Mouse (Mus musculus): ENCODE data around the gene Ube2ql1.

The Ube2ql1 gene

DNA sequence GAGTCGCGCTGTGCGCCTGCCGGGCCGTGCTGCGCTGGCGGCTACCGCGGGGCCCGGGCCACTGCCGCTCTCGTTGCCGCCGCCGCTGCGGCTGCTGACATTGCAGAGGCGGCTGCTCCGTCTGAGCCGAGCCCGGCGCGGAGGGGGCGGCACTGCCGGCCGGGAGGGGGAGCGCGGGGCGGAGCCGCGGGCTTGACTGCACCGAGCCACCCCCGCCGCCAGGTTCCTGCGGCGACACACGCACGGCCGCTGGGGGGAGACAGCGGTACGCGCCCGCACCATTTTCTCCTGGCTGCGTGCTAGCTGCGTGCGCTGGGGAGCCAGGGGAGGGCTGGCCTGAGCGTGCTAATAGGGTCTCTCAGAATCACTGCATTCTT lies at the start of gene Ube2ql1:
TSS of gene Ube2ql1 (minus strand) at position 131 of the 377 bp plus-strand sequence.
- peak; percentile 97 to 98 for DNase-seq

DNA sequence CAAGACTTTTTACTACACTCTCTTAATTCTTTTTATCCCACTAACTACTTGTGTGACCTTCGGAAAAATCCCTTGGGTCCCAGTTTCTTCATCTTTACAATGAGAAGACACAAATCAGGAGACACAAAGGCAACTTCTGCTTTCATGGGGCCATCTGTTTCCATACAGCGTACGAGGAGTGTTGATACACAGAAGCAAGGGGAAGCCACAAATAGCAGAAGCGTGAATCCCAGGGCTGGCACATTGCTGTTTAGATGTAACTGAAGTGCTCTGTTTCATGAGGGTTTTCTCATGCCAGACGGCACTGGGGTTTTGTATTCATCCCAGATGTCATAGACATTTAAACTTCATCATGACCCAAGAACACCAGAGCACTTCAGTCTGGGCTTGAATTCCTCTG lies 49.0 kb upstream of the Ube2ql1 start:
- no peak for DNase-seq

DNA sequence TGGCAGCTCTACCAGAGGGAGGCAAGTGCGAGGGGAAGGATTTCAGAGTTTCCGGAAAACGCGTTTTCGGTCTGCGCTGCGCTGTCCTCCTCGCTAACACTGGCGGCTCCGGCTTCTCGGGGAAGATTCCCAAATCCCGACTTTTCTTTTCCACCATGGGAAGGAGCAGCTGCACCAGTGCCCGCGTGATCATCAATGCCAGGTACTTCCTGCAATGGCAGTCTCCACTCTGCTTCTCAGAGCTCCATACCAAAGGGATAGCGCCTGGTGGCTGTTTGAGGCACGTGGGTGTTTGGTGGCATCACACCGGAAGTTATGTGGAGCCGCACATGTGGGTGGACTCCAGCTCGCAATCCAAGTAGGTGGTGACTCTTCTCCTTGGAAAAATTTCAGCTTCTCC lies 38.5 kb upstream of the Ube2ql1 start:
- no peak for DNase-seq

DNA sequence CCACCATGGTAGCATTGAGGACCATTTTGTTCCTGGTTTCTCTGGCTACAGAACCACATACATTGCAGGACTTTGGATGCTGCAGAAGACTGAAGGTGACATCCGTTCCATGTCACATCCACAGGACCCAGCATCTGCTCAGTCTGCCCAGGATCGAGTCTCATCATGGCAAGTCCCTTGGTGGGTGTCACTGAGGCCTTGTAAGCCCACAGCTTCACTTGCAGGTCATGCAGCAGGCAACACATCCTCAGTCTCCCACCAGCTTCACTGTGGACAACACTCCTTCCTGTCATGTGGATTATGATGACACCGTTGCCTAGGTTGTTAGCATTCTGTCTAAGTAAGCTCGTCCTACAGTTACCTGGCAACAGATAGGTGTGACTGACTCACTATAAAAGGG lies 32.7 kb upstream of the Ube2ql1 start:
- DNase-seq, result no peak

DNA sequence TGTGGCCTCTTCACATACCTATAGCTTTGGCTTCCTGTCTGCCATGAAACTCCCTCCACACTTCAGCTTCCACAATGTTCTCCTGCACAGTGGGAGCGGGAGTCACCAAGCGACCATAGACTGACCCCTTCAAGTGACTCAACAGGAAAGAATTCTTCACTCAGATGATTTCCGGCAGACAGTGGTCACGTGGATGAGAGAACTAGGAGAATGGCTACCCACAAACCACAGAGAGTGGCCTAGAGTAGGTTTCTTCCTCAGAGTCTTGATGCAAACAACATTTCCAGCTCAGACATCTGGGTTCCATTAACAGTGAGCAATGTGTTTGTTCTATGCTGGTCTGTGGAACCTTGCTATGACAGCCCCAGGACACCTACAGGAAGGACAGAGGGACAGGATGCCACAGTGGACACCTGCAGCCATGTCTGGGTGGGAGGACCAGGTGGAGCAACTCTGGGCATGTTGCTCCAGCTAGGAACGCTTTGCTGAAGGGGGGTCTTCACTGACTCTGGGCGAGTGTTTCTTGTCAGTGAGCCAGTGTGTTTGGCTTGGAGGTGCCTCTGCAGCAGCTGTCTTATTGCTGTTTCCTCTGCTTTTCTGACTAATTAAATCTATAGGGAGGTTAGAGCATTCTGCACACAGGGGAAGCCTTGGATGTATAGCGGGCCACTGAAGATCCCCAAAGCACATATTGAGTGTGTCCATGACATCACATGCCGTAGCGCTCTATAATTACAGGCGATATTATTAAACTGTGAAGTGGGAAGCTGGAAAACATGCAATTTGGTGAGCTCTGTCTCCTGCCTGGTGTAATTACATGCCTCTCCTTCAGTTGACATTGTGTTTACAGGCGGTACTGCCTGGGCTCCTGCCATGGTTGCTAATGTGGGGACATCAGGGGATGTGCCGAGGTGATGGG lies 31.1 kb upstream of the Ube2ql1 start:
- DNase-seq, result no peak

DNA sequence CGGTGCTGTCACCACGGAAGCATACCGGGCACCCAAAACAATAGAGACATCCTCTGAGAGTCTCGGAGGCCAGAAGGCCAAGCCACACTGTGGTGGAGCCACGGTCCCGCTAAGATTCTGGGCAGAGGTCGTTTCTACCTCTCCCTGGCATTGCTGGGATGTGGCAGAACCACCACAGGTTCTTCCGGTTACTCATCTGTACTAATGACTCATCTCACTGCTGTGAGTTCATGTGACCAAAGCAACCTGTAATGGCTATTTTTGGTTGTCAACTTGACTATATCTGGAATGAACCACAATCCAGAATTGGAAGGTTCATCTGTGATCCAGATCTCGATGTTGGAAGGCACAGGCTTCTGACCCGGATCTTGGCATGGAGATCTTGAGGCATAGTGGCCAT lies 28.5 kb upstream of the Ube2ql1 start:
- no peak for DNase-seq

DNA sequence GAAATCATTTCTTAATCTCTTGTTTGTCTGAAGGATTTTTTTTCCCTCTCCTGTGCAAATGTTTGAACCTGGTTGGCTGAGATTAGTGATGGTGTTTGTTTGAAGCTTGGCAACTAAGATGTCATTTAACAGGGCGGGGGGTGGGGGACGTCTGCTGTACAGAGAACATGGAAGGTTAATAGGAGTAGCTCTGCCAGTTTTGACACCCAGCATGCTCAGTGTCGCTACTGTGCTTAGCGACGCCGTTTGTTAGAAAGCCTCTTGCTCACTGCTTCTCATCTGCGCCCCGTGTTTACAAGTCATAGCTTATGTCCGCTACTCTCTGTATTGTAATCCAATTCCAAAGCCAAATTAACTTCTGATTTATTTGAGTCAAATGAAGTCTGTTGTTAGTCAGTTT lies 25.0 kb upstream of the Ube2ql1 start:
- DNase-seq, result no peak

DNA sequence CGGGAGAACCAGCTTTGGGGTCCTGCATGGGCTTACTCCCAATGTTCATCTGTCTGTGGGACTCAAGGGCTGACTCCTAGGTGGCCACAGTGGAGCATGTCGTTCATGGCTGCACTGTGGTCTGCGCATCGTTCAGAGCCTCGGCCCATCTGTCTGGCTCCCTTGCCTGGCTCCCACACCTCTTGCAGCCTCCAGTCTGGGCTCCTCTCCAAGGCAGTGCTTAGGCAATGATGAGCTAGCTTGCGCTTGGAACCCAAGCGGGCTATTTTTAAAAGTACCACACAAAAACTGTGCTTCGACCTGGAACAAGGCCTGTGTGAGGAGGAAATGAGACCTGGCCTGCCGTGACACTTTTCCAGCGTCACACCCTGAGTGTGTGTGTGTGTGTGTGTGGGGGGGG lies 21.7 kb upstream of the Ube2ql1 start:
- peak; percentile 94 to 95 for DNase-seq

DNA sequence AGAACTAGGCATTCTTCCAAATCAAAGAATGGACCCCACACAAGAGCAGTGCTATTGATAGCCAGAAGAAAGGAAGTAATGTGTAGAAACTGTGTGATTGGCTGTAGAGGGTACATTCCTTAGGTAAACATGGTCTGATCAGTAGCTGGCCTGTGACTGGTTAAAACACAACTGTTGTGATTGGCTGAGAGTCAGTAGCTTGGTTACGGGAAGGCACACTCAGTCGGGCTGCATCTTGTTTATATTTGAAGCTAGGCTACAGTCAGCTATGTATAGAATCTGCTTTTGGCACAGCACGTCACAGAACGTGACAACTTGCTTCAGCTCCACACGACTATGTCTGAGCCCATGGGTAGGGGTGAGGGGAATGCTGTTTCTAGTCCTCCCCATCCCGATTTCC lies 19.3 kb upstream of the Ube2ql1 start:
- DNase-seq, result no peak

DNA sequence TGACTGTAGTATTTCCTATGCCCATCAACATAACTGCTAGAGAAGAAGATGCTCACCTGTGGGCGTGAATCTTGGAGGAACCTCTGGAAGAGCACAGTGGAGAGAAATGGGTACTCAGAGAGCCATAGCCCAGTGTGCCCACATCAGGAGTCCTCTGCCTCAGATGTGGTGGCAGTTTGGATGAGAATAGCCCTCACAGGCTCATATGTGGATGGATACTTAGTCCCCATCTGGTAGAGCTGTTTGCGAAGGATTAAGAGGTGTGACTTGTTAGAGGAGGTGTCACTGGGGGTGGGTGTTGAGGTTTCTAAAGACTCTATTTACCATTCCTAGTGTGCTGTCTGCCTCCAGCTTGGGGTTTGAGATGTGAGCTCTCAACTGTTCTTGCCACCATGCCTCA lies 13.2 kb upstream of the Ube2ql1 start:
- DNase-seq, result no peak

DNA sequence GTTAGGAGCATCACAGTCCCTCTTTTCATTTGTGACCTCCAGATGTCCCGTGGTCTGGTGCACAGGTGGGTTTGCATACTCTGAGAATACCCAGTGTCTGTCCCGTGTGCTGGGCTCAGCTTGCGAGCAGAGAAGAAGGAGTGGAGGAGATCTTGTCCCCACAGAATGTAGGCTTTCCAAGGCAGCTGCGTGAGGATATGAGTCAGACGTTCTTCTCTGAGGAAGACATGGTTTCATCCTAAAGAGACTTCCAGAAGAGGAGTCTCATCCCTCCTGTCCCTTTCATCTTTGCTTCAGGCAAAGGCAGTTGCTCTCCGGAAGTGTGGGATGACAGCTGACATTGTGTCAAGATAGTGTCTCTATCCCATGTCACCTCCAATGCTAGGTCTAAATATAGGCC lies 11.8 kb upstream of the Ube2ql1 start:
- no peak for DNase-seq

DNA sequence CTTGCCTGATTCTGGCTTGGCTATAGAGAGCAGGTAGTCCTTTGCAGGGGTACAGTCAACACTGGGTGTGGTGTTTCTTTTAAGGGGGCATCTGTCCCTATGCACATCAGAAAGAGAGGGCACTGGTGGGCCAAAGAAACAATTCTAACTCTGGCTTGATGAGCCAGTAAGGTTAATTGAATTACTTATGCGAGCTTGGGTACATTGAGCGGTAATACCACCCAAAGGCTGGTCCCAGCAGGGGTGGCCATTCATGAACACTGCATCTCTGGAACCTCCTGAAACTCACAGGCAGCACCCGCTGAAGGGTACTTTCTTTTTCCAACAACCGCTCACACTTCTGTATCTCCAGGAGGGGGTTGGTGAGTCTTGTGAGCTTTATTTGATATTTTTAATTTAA lies 9.1 kb upstream of the Ube2ql1 start:
- no peak for DNase-seq

DNA sequence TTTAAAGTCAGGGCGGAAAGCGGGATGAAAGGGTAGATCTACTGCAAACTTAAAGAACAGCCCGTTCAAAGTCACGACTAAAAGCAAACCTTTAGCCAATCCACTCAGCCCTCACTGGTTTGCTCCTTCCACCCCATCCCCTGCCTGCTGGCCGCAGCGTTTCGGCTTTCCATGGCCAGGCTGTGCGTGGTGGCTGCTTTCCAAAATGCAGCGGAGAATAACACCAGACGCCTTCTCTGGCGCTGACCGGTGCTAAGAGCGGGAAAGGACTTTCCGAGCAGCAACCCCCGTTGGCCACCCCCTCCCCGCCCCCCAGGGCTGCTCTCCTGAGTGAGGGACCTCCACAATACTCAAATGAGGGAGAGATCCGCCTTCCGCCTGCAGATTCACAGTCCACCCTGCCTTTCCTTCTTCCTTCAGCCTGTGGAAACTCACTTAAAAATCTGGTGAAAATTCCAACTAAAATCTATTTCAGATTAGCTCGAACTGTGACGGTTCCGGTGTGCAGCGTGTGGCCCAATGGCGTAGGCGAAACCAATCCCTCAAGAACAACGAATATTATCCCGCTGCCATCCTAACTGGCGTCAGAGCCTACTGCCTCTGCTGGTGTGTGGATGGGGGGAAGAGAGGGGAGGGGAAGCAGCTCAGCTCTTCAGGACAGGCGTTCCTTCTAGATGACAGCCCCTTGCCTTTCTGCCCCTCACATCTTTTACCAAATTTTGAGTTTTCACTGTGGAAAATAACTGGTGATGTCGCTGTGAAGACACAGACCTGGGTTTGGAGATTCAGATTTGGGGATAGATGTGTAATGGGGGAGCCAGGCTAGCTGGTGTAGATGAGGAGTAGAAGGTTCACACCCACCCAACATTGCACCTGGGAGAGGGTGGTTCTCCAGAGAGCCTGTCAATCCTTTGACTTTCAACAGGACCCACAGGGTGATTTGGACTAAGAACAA lies 919 bp upstream of the Ube2ql1 start:
- peak; percentile 94 for DNase-seq

DNA sequence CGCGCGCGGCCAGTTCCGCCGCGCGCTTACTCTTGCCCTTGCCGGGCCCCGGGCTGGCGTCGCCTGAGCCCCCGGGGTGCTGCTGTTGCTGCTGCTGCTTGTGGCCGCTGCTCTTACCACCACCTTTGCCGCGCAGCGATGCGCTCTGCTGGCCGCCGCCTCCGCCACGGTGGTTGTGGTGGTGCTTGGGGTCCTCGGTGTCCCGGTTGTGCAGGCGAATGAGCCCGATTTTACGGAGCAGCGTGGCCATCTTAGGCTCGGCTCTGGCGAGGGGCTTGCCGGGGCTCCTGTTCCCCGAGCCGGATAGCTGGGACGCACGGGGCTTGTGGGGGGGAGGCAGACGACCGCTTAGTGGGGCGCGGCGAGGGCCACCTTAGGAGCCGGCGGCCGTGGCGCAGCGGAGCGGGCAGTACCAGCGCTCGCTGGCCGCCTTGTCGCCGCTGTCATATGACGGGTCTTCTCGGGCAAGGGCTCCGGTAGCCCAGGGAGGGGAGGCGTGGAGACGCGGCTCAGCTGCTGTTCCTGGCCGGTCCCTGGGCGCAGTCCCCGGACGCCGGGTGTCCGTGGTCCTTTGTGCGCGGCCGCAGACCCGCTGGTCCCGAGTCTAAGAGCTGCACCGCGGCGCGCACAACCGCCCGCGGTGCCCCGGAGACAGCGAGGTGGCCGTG lies 464 bp downstream of the Ube2ql1 start:
- peak; percentile 72 to 81 for DNase-seq

DNA sequence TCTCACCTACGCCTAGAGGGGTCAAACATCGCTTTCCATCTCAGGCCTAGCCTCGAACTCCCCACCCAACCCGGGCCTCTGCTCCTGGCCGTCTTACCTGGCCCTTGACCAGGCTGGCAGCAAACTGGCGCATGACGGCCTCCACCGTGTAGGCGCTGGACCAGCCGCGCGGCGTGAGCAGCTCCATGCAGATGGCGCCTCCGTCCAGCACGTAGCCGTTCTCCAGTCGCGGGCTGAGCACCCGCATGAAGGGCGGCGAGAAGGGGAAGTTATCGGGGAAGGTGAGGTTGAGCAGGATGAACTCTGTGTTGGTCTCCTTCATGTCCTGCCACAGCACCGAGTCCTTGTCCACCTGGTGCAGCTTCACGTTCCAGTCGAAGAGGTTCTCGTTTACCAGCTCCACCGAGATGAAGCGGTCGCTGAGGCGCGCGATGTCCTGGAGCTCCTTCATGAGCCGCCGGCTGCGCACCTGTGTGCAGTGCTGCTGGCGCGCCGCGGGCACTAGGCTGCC lies 1.2 kb downstream of the Ube2ql1 start:
- peak; percentile 89 to 90 for DNase-seq

DNA sequence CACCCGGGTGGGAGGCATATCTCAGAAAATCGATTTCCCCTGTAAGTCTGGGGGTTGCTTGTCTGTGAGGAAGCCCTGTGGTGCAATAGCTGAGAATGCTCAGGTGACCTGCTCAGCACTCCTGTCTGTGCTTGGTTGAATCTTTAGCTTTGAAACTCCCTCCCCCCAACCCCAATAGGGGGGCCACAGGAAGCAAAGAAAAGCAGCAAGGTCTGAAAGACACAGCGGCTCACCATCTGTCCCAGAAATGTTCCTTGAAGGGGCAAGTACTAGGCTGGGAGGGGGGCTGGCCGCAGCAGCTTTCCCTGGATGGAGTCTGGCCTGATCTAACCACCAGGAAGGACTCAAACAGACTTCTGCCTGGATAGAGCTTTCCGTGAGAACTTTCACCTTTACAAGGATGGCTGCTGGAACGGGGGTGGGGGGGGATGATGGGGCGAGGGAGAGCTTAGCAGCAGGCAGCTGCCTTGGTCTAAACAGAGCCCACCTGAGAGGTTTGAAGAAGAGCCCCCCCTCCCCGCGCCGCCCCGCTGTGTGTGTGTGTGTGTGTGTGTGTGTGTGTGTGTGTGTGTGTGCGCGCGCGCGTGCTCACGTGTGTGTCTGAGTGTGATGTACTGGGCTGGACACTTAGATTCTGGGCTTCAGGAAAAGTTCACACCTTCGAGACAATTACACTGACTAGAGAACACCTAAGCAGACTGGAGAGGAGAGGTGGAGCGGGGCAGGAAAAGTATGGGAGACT lies 2.1 kb downstream of the Ube2ql1 start:
- DNase-seq, result peak; percentile 53 to 57

DNA sequence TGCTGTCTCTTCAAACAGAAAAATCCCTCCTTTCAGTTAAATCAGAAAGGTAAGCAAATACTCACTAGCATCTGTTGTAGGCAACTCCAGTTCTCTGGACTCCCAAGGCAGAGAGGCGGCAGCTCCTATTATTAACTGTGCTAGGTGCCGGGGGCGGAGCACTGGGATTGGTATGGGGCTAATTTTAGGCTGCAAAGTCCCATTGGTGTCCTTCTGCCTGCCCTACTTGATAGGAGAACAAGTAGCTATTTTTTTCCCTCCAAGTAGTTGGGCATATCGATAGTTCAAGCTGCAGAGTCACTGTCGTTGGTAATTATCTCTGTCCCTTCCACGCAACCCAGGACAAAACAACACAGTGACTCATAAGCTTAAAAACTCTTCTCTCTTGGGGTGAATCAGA lies 7.1 kb downstream of the Ube2ql1 start:
- DNase-seq, result no peak

DNA sequence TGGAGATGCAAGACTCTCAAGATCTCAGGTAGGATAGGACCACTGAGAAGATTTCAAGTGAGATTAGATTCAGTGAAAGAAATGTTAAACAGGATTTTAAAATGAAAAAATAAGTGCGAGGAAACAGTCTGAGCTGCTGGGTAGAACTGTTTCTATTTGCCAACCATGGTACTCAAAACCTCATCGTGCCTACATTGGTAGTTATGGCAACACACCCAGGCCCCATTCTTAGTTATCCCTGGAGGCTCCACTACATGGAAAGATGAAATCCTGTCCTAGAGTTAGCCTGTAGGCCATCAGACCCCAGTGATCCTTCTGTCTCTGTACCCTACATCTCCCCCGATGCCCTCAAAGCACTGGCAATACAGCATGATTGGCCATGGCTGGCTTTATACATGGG lies 14.3 kb downstream of the Ube2ql1 start:
- DNase-seq, result no peak

DNA sequence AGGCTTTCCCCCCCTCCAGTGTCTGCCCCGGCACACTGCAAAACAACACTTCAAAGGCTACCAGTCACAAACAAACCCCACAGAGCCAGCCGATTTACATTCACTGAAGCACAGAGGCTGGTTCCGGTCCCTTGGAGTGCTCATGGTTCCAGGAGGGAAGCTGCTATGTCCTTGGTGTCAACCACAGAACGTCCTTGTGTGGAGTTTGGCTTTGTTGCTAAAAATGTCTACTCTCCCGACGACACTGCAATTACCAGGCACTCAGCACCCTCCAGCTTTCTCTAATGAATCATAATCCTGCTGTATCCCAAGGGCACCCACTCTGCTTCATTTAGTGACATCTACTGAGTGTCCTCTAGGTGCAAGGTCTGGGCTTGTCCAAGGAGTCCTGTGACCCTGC lies 18.5 kb downstream of the Ube2ql1 start:
- no peak for DNase-seq

DNA sequence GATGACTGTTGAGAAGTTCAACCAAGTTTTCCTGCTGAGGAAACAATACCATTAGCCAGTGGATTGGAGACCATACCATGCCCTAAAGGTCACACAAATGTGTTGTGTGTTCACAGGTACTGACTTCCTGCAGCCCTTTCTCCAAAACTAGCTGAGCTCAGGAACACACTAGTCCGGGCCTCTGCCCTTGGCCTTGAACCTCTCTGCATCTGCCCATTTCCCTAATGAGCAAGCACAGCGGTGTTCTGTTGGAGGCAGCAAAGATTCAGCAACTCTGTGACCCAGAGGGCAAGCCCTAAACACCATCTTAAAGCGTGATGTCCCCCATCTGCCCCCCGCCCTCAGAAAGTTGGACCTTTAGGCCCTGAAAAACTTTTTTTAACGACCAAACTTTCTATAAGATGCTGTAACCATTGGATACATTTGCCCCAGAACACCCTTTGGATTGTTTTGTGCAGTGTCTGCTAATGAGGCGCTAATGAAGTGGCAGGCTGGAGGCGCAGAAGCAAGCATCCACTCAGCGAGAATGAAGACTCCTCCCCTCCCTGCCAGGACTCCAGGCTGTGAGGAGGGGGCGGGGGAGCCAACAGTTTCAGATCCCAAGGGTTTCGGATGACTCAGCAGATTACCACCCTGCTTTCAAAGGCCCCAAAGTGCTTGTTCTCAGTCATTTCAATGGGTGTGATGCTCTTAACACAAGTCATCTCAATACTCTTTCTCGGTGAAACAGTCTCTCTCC lies 21.7 kb downstream of the Ube2ql1 start:
- DNase-seq, result no peak

DNA sequence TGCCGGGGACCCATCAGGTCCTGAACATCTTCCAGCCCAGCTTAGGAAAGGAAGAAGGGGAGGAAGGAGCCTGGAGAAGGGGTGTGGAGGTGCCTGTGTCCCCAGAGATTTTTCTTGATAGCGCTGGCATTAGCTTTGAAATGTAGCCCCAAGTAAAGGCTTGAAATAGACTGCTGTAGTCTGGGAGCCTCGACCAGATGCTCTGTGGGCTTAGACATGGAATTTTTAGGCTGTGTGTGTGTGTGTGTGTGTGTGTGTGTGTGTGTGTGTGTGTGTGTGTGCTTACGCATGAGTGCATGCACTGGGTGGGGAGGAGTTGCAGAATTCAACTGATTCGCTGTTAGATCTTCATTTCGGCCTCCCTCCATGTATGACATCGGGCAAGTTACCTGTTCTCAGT lies 31.5 kb downstream of the Ube2ql1 start:
- no peak for DNase-seq

DNA sequence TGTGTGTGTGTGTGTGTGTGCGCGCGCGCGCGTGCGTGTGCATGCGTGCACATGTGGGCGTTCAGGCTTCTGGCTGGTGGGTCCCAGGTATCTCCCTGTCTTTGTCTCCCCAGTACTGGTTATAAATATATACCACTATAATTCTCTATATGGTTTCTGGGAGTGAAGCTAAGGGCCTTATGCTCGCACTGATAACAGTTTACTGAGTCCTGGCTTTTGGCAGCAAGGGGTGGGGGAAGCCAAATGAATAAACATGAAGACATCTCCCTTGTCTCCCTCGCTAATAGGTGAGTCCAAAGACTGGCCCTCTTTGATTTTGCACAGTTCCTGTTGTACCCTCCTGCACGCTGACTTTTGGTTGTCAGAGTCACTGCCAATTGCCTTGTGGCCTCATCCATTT lies 32.2 kb downstream of the Ube2ql1 start:
- DNase-seq, result no peak

Measured in cerebellum, postnatal 10 days (tissue).